ENCODE assay signal across 8 mouse cellular contexts in the genomic region with DNA sequence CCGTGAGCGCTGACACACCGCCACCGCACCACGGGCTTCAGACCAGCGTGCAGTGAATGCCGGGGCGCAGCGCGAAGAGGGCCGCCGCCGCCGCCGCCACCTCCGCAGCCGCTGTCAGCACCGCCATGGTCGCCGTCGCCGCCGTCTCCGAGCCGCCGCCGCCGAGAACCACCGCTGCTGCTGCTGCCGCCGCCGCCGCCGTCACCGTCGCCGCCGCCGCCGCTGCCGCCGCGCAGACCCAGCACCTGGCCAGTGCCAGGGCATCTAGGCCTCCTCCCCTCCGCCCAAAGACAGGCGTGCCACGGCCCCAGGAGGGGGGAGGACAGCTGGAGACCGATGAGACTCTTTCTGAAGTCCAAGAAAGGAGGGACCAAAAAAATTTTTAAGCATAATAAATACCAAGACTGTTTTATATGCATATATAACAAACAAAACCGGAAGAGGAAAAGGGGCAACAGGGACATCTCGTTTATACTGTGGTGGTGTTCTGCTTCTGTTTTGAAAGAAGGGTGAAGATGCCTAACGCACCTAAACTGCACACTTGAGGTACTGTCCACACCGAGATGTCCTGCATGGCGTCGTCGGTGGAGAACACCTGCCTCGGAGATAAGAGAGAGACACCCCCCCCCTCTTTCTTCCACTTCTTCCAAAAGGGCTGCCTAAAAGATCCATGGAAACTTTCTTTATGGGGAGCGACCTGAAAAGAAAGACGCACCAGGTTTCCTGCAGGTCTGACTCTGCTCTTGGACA. TPM values are rescaled to one million over a fixed set of nuclear protein-coding genes. Genes with fewer than 3 reads are reported as not detected.
A peak's percentile ranks its signal among the peaks of the same experiment; 100 is the strongest.
DNase-seq lines count a peak whose midpoint lies in the region; ATAC-seq and TF ChIP-seq lines count a peak whose summit lies in the region.

No protein-coding gene starts in this region.

- H3K9ac ChIP-seq in heart, embryonic 15.5 days = no peak overlapping the region
- H3K9ac ChIP-seq in midbrain, embryonic 11.5 days (ENCODE audit: low read length) = peak overlapping the region; percentile 100

- TF ChIP-seq POLR2A in brain, embryonic 14.5 days (IDR thresholded peaks at IDR 0.05; ENCODE audit: borderline replicate concordance, extremely low read depth, insufficient read depth, insufficient read length, poor library complexity, severe bottlenecking) = no peak

- intact Hi-C loops in left cerebral cortex, postnatal 10 days (cut with DNase I) = loop anchor here (5.0 to 10.0 kb wide), 4 partner anchors 951 to 1664 kb away; no protein-coding TSS in a partner anchor

- ATAC-seq in heart, embryonic 15.5 days (replicated peaks; ENCODE audit: insufficient number of reproducible peaks, insufficient read depth, low FRiP score, low read depth) = no peak
- ATAC-seq in midbrain, embryonic 11.5 days (ENCODE audit: low FRiP score) = no peak

- no peak overlapping the region for H3K27ac ChIP-seq in heart, embryonic 15.5 days
- H3K27ac ChIP-seq in hindbrain, embryonic 10.5 days = peak overlapping the region; percentile 99
- peak overlapping the region; percentile 99 for H3K27ac ChIP-seq in midbrain, embryonic 11.5 days (ENCODE audit: low read depth, low read length)

- DNase-seq in heart, postnatal 4 days = no peak
- peak; percentile 63 for DNase-seq in brain, embryonic 14.5 days (ENCODE audit: low read depth)
- DNase-seq in hindbrain, embryonic 10.5 days (ENCODE audit: low spot score) = peak; percentile 36
- peak; percentile 96 for DNase-seq in midbrain, embryonic 11.5 days (ENCODE audit: low spot score, missing footprints)
- no peak for DNase-seq in B cell, adult 2 months
- no peak for DNase-seq in left cerebral cortex, adult 11 months (ENCODE audit: low spot score)
- DNase-seq in left cerebral cortex, postnatal 10 days (ENCODE audit: extremely low spot score in 1 of 2, low spot score in 2 of 2) = no peak

- WGBS in heart, embryonic 15.5 days = 1% methylated on average over 56 of the region's 57 CpGs
- WGBS in hindbrain, embryonic 10.5 days = under 1% methylated on average over 57 of the region's 57 CpGs
- 0% methylated on average over 45 of the region's 57 CpGs for WGBS in midbrain, embryonic 11.5 days

- peak overlapping the region; percentile 53 for H3K4me3 ChIP-seq in heart, embryonic 15.5 days
- H3K4me3 ChIP-seq in hindbrain, embryonic 10.5 days = peak overlapping the region; percentile 84
- H3K4me3 ChIP-seq in midbrain, embryonic 11.5 days (ENCODE audit: low read depth, low read length) = peak overlapping the region; percentile 100

- H3K4me1 ChIP-seq in heart, embryonic 15.5 days (replicated peaks) = peaks cover 47% of the 10 kb centered on the region
- peaks cover 16% of the 10 kb centered on the region for H3K4me1 ChIP-seq in hindbrain, embryonic 10.5 days (replicated peaks)
- H3K4me1 ChIP-seq in midbrain, embryonic 11.5 days (ENCODE audit: control insufficient read depth, insufficient read depth, low read length) = peaks cover 18% of the 10 kb centered on the region

- no peaks in the 10 kb centered on the region for H3K36me3 ChIP-seq in heart, embryonic 15.5 days
- peaks cover 49% of the 10 kb centered on the region for H3K36me3 ChIP-seq in hindbrain, embryonic 10.5 days
- H3K36me3 ChIP-seq in midbrain, embryonic 11.5 days (ENCODE audit: control insufficient read depth, insufficient read depth, low read length) = peaks cover 18% of the 10 kb centered on the region

- H3K9me3 ChIP-seq in heart, embryonic 15.5 days (replicated peaks) = no peaks in the 10 kb centered on the region
- no peaks in the 10 kb centered on the region for H3K9me3 ChIP-seq in hindbrain, embryonic 10.5 days
- no peaks in the 10 kb centered on the region for H3K9me3 ChIP-seq in midbrain, embryonic 11.5 days (ENCODE audit: control insufficient read depth, low read length)

- no peak for TF ChIP-seq CTCF in brain, embryonic 14.5 days (IDR thresholded peaks at IDR 0.05; ENCODE audit: borderline replicate concordance, extremely low read depth, insufficient read depth, insufficient read length)

- H3K27me3 ChIP-seq in heart, embryonic 15.5 days = peaks cover 91% of the 10 kb centered on the region
- H3K27me3 ChIP-seq in hindbrain, embryonic 10.5 days (ENCODE audit: insufficient read depth, poor library complexity, severe bottlenecking) = peaks cover 61% of the 10 kb centered on the region
- no peaks in the 10 kb centered on the region for H3K27me3 ChIP-seq in midbrain, embryonic 11.5 days (ENCODE audit: control insufficient read depth, insufficient read depth, low read length)

- H3K4me2 ChIP-seq in heart, embryonic 15.5 days = peak overlapping the region; percentile 89
- peak overlapping the region; percentile 65 for H3K4me2 ChIP-seq in midbrain, embryonic 11.5 days

RNA-seq across cellular contexts. Expression of a gene that starts 3.2 kb away (rescaled TPM):
- 0.03 and 0.06 TPM in 2 replicates for polyA plus RNA-seq in heart, embryonic 15.5 days (2015; fragmentation: Nextera tagmentation; extraction: Ambion mirVana)
- total RNA-seq in heart, postnatal 4 days (2021) = under 1 TPM in 1 of 2 experiments, not detected in 1; 0.02 TPM
- polyA plus RNA-seq in brain, embryonic 14.5 days (2012; rRNA removed) = 58.3 and 64.7 TPM in 2 replicates
- 16.8 and 17.8 TPM in 2 replicates for polyA plus RNA-seq in hindbrain, embryonic 10.5 days (2016; fragmentation: Nextera tagmentation; extraction: Ambion mirVana)
- polyA plus RNA-seq in midbrain, embryonic 11.5 days (2014; fragmentation: Nextera tagmentation; extraction: Ambion mirVana) = 26.3 and 27.9 TPM in 2 replicates
- total RNA-seq in left cerebral cortex, postnatal 10 days (2021) = 10 to 100 TPM; 57.3 to 66.7 TPM

Comparison
In these comparisons a context has a peak if more than half of its experiments do, and no peak if none do; other contexts are left out.
1. DNase-seq: peak in brain, embryonic 14.5 days (single experiment), hindbrain, embryonic 10.5 days (single experiment) and midbrain, embryonic 11.5 days (single experiment); none in heart, postnatal 4 days (single experiment), B cell, adult 2 months (0 of 2), left cerebral cortex, adult 11 months (single experiment) and left cerebral cortex, postnatal 10 days (0 of 2).
2. RNA of a gene that starts 3.2 kb away (polyA plus RNA-seq): 58.3 to 64.7 TPM in brain, embryonic 14.5 days, 26.3 to 27.9 TPM in midbrain, embryonic 11.5 days and 16.8 to 17.8 TPM in hindbrain, embryonic 10.5 days; 0.03 to 0.06 TPM in heart, embryonic 15.5 days; every median in the first group is over 10 times any median in the second.
3. Peak in every context shown above with its lines, with median percentiles within 50 percentile points of each other: H3K4me3 ChIP-seq.